Mouse (Mus musculus) naive thymus-derived CD4-positive, alpha-beta T cell, adult 2 months (primary cell): ENCODE measurements around the gene Pdia4.
"Not testable (repeated sequence)": the region's sequence is repeated elsewhere in the genome, so short reads cannot be mapped to it uniquely, and the experiment has no call there.

ENCODE experiments used
- DNase-seq: peaks from one replicate; pipeline ENCODE4 v3.0.0-alpha.2; 2011; ENCODE audit warnings: low read depth

Gene Pdia4

GRCm38 (mm10) chr6:47813257-47813878 is at the start of gene Pdia4:
Gene Pdia4 (minus strand): TSS chr6:47813430.
- peak; percentile 97 for DNase-seq

GRCm38 (mm10) chr6:47857729-47858128 is 44.5 kb upstream of the Pdia4 start:
- DNase-seq, result not testable (repeated sequence)

GRCm38 (mm10) chr6:47857241-47857640 is 44.0 kb upstream of the Pdia4 start:
- no peak for DNase-seq

- DNase-seq, result no peak
Measured at GRCm38 (mm10) chr6:47845779-47846178, 32.5 kb upstream of the Pdia4 start.

- DNase-seq, result no peak
Measured at GRCm38 (mm10) chr6:47842337-47842736, 29.1 kb upstream of the Pdia4 start.

- no peak for DNase-seq
Measured at GRCm38 (mm10) chr6:47841831-47842230, 28.6 kb upstream of the Pdia4 start.

- no peak for DNase-seq
Measured at GRCm38 (mm10) chr6:47841077-47841476, 27.8 kb upstream of the Pdia4 start.

GRCm38 (mm10) chr6:47837630-47838029 is 24.4 kb upstream of the Pdia4 start:
- DNase-seq, result no peak

- peak; percentile 72 for DNase-seq
Measured at GRCm38 (mm10) chr6:47835984-47836521, 22.8 kb upstream of the Pdia4 start.

GRCm38 (mm10) chr6:47835482-47835983 is 22.3 kb upstream of the Pdia4 start, which contains the start of gene Zfp398:
Gene Zfp398 (plus strand): TSS chr6:47835661.
- peak; percentile 95 for DNase-seq

- no peak for DNase-seq
Measured at GRCm38 (mm10) chr6:47832220-47832619, 19.0 kb upstream of the Pdia4 start.

GRCm38 (mm10) chr6:47830104-47831078 is 17.2 kb upstream of the Pdia4 start, which contains the start of gene Zfp786:
Gene Zfp786 (minus strand): TSS chr6:47830867.
- peak; percentile 93 for DNase-seq

- DNase-seq, result peak; percentile 34
Measured at GRCm38 (mm10) chr6:47828950-47829349, 15.7 kb upstream of the Pdia4 start.

GRCm38 (mm10) chr6:47827462-47827861 is 14.2 kb upstream of the Pdia4 start:
- no peak for DNase-seq

GRCm38 (mm10) chr6:47824241-47824640 is 11.0 kb upstream of the Pdia4 start:
- no peak for DNase-seq

GRCm38 (mm10) chr6:47821776-47822175 is 8.5 kb upstream of the Pdia4 start:
- DNase-seq, result no peak

GRCm38 (mm10) chr6:47821236-47821635 is 8.0 kb upstream of the Pdia4 start:
- no peak for DNase-seq

GRCm38 (mm10) chr6:47819626-47820325 is 6.5 kb upstream of the Pdia4 start:
- no peak for DNase-seq

GRCm38 (mm10) chr6:47818721-47819120 is 5.5 kb upstream of the Pdia4 start:
- no peak for DNase-seq

GRCm38 (mm10) chr6:47816151-47816550 is 2.9 kb upstream of the Pdia4 start:
- no peak for DNase-seq

GRCm38 (mm10) chr6:47812271-47812915 is 837 bp downstream of the Pdia4 start:
- DNase-seq, result no peak
